Mouse (Mus musculus) forebrain, postnatal 0 days (tissue): ENCODE measurements around the gene Grwd1. TPM values are rescaled to one million over a fixed set of nuclear protein-coding genes. Genes with fewer than 3 reads are reported as not detected.
A peak's percentile ranks its signal among the peaks of the same experiment; 100 is the strongest.

Source experiments
- ATAC-seq: fragments of 200-750 bp; cut with Nextera tagmentation; 2 replicates; pipeline ENCODE4 v1.8.0; 2017; ENCODE audit warnings: mild to moderate bottlenecking, moderate library complexity
- DNase-seq: peaks from one replicate; pipeline ENCODE4 v3.0.0-alpha.2; 2015
- H3K27ac ChIP-seq: fragments of 300-500 bp; sonication (generic); 2 replicates; pipeline ENCODE4 v1.5.1; 2014; ENCODE audit warnings: low read depth, mild to moderate bottlenecking, antibody characterized with exemption, low read length, moderate library complexity, mixed read lengths
- H3K27me3 ChIP-seq: fragments of 300-500 bp; sonication (generic); 2 replicates; pipeline ENCODE4 v1.6.1; 2014; ENCODE audit warnings: mild to moderate bottlenecking, low read length, mixed read lengths; ENCODE audit not compliant: insufficient read depth
- H3K36me3 ChIP-seq: fragments of 300-500 bp; sonication (generic); 2 replicates; pipeline ENCODE4 v1.6.1; 2014; ENCODE audit warnings: mild to moderate bottlenecking, moderate library complexity; ENCODE audit not compliant: insufficient read depth
- H3K4me1 ChIP-seq: fragments of 300-500 bp; sonication (generic); 2 replicates; pipeline ENCODE4 v1.6.1; 2014; ENCODE audit warnings: antibody characterized with exemption; ENCODE audit not compliant: insufficient read depth
- H3K4me2 ChIP-seq: fragments of 300-500 bp; sonication (generic); 2 replicates; pipeline ENCODE4 v1.6.1; 2014; ENCODE audit warnings: low read depth, mild to moderate bottlenecking, moderate library complexity
- H3K4me3 ChIP-seq: fragments of 300-500 bp; sonication (generic); 2 replicates; pipeline ENCODE4 v1.5.1; 2014; ENCODE audit warnings: low read depth, low read length, mixed read lengths
- H3K9ac ChIP-seq: fragments of 300-500 bp; sonication (generic); 2 replicates; pipeline ENCODE4 v1.6.1; 2014; ENCODE audit warnings: mild to moderate bottlenecking
- H3K9me3 ChIP-seq: fragments of 300-500 bp; sonication (generic); 2 replicates; pipeline ENCODE4 v1.6.1; 2016; ENCODE audit warnings: low read length
- CTCF ChIP-seq: sonication (generic); IDR thresholded peaks from 2 replicates; pipeline ENCODE4 v1.5.1; 2016; ENCODE audit warnings: antibody characterized with exemption, control low read depth, low read depth
- WGBS: fragments of 180-500 bp; shearing (Covaris S2); extraction: QIAGEN DNeasy Blood & Tissue Kit; methylation state at CpG from one replicate; pipeline ENCODE4 v1.1.7; 2014; 5-methylcytosine and 5-hydroxymethylcytosine counted together
- polyA plus RNA-seq: library from polyadenylated mRNA; unstranded; fragments of >200 nt; fragmentation: Nextera tagmentation; extraction: Ambion mirVana; gene quantifications from 2 replicates; pipeline ENCODE4 v1.2.1, GENCODE M21; 2015
- total RNA-seq: library from RNA; depleted of rRNA; stranded (reverse); fragments of >200 nt; gene quantifications from 2 replicates; pipeline ENCODE4 v1.2.3, GENCODE M21; 2014

Gene Grwd1
- total and polyA plus RNA-seq, 2 experiments from 2014 or later, result 41.8 to 60.7 TPM

DNA sequence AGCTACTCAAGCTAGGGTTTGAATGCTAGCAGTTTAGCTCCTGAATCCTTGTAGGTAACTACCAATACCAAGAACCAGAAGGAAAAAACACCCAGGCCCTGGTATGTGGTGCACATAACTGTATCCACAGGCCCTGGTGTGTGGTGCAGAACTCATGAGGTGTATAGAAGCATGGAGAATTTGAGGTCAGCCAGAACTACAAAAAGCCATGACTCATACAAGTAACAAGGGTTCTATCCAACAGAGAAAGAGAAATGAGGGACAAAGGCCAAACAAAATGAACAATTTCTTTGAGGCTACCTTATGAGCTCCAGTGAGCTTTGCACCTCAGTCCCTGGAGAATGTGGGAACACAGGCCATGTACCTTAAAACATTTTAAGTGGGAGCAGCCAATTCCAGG is 9.8 kb downstream of the Grwd1 start:
- Histone ChIP-seq H3K4me1 (no peaks in the 10 kb centered on the region), H3K4me2 (no peak overlapping the region), H3K9ac (no peak overlapping the region), H3K27ac (no peak overlapping the region), H3K4me3 (no peak overlapping the region), H3K9me3 (no peaks in the 10 kb centered on the region), H3K36me3 (peaks cover 22% of the 10 kb centered on the region), H3K27me3 (no peaks in the 10 kb centered on the region)
- no peak for DNase-seq
- no peak for TF ChIP-seq CTCF
- ATAC-seq, result no peak

DNA sequence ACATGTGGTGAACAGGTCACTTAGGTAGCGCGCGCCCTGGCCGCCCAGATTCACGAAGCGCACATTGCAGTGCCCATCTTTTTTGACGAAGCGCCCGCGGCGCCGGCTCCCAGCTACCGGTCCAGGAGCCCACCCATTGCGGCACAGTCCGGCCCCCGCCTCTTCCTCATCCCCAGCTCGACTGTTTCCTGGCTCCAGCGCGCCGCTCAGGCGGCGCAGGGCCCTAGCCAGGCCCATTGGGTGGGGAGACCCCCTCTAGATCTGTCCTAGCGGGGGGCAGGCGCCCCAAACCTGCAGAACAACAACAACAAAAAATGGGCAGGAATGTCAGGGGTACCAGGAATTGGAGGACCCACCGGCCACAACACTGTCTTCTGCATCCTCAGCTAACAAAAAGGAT is 10.9 kb downstream of the Grwd1 start:
- Histone ChIP-seq H3K27me3 (no peaks in the 10 kb centered on the region), H3K4me1 (peaks cover 8% of the 10 kb centered on the region), H3K4me3 (no peak overlapping the region), H3K4me2 (peak overlapping the region; percentile 13; the same call in 1 of the 2 replicates), H3K27ac (no peak overlapping the region), H3K36me3 (peaks cover 11% of the 10 kb centered on the region), H3K9me3 (no peaks in the 10 kb centered on the region), H3K9ac (no peak overlapping the region)
- no peak for TF ChIP-seq CTCF
- ATAC-seq (no peak), DNase-seq (no peak)
- WGBS, result 21% methylated on average over 25 of the region's 25 CpGs

DNA sequence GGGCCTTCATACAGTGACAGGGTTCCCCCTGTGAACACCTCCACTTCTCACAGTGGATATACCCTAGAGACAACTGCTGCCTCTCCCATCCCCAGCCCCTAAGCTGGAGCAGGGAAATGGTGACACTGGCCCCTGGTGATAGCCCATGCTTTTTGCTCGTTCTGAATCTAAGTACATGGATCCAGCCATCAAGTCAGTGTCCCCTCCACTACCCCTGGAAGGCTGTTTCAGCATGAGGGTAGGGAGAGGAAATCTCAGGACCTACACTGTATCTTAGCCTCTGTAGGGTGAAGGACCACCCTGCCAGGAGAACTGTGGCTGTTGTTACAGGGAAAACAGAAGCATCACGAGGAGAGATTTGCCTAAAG is 14.8 kb downstream of the Grwd1 start:
- Histone ChIP-seq H3K4me1 (peaks cover 14% of the 10 kb centered on the region), H3K4me2 (no peak overlapping the region), H3K27me3 (no peaks in the 10 kb centered on the region), H3K36me3 (peaks cover 20% of the 10 kb centered on the region), H3K4me3 (no peak overlapping the region), H3K27ac (0 out of 2 replicates have a peak overlapping the region, but pooled peaks have one; percentile 54), H3K9me3 (no peaks in the 10 kb centered on the region), H3K9ac (no peak overlapping the region)
- ATAC-seq, result no peak
- no peak for TF ChIP-seq CTCF
- 21% methylated on average over 2 of the region's 2 CpGs for WGBS
- no peak for DNase-seq

DNA sequence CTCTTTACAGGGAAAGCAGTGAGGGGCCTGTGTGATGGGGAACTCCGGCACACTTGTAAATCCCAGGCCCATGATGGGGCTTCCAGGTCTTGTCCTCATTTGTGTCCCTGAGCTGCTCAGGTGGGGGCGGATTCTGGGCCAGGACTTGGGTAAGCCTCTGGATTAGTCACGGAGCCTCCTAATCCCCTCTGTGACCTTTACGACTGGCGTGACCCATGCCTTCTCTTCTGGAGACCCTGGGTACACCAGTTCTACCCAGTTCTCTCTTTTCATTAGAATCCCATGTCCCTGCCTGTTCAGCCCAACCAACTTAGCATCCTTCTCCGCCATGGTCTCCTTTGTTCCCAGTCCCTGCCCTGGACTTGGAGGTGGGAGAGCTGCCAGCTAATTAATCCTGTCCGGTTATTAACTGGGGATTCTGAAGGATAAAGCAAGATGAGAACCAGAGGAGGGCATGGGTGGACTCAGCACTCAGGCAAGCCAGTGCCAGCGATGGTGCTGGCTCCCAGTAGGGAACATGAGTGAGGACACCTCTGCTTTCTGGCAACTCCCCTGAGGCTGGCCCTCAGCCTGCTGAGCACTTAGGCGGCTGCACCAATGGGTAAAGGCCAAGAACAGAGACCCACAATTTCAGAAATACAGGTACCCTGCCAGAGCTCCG is 15.3 kb downstream of the Grwd1 start:
- peak overlapping the region; percentile 59 for H3K4me2 ChIP-seq
- WGBS, result 17% methylated on average over 10 of the region's 10 CpGs
- H3K27me3 ChIP-seq, result no peaks in the 10 kb centered on the region
- H3K9ac ChIP-seq, result peak overlapping the region; percentile 37; the same call in 1 of the 2 replicates
- no peak overlapping the region for H3K4me3 ChIP-seq
- H3K36me3 ChIP-seq, result peaks cover 25% of the 10 kb centered on the region
- H3K9me3 ChIP-seq, result no peaks in the 10 kb centered on the region
- peak overlapping the region; percentile 64; the same call in 1 of the 2 replicates for H3K27ac ChIP-seq
- peaks cover 14% of the 10 kb centered on the region for H3K4me1 ChIP-seq
- no peak for ATAC-seq
- TF ChIP-seq CTCF, result no peak
- DNase-seq, result no peak

DNA sequence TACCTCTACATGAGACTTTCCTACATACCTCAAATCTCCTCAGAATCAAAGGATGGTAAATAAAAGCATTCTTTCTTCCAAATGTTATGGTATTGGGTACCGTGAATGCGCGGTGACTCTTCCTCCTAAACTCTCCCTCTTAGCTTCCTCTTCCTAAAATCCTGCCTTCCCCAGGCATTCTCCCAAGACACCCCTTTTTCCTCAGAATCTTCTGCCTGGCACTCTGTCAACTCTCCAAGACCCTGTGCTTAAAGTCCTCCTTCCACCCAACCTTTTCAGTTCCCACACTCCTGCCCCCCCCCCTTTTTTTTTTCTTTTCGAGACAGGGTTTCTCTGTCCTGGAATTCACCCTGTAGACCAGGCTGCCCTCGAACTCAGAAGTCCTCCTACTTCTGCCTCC is 15.9 kb downstream of the Grwd1 start:
- H3K4me2 ChIP-seq, result peak overlapping the region; percentile 59
- no peaks in the 10 kb centered on the region for H3K9me3 ChIP-seq
- peaks cover 14% of the 10 kb centered on the region for H3K4me1 ChIP-seq
- peak overlapping the region; percentile 67 for H3K27ac ChIP-seq
- H3K9ac ChIP-seq, result peak overlapping the region; percentile 37
- H3K36me3 ChIP-seq, result peaks cover 31% of the 10 kb centered on the region
- H3K4me3 ChIP-seq, result peak overlapping the region; percentile 39
- no peak for TF ChIP-seq CTCF
- no peak for ATAC-seq
- no peaks in the 10 kb centered on the region for H3K27me3 ChIP-seq
- 1% methylated on average over 5 of the region's 5 CpGs for WGBS
- DNase-seq, result no peak

DNA sequence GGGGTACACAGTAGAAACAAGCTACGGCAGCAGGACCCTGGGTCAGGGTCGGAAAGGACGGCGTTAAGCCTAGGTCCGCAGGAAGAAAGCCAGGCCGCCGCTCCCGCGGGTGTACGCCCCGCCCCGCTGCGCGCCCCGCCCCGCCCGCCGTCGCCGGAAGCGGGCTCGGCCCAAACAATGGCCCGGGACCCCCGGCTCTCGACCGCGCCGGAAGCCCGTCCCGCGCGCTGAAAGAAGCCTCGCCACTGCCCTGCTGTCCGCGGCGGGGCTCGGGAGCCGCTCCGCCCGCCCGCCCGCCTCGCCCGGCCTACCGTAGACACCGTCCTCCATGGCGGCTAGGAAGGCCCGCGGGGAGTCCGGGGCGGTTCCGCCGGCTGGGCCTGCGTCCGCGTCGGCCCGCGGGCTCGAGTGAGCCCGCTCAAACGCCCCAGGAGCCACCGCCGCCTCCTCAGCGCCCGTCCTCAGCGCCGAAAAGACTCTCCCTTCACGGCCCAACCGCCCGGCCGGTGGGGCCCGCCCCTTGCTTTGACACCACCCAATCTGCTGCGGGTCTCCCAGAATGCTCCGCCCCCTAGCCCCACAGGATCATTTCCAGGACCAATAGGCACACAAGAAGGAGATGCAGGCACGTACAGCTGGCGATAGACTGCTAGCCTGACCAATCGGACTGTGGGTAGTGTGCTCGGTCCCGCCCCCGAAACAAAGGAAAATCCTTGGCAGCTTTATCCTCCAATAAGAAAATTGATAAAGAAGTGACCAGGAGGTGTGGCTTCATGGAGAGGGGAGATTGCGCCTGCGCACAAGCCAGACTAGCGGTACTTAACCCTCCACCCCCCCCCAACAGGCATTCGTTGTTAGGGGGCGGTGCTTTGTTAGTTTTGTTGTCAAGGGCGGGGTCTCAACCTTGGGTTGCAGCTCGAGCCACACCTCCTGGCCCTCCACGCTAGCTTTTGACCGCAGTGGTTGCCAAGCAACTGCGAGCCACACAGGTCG is 16.7 kb downstream of the Grwd1 start, which contains the start of gene Cyth2:
Gene Cyth2, minus strand, starts transcription at position 795 of the 993 bp plus-strand sequence.
- Histone ChIP-seq H3K4me1 (peaks cover 14% of the 10 kb centered on the region), H3K4me2 (peak within 1 kb of the TSS; percentile 84), H3K27ac (peak within 1 kb of the TSS; percentile 100), H3K4me3 (peak within 1 kb of the TSS; percentile 100), H3K36me3 (peaks cover 39% of the 10 kb centered on the region), H3K9me3 (no peaks in the 10 kb centered on the region), H3K9ac (peak within 1 kb of the TSS; percentile 100), H3K27me3 (no peaks in the 10 kb centered on the region)
- whole genome bisulfite sequencing, result 3% methylated on average over 78 of the region's 92 CpGs
- DNase-seq (peak; percentile 100), ATAC-seq (peak; percentile 98)
- no peak for TF ChIP-seq CTCF

DNA sequence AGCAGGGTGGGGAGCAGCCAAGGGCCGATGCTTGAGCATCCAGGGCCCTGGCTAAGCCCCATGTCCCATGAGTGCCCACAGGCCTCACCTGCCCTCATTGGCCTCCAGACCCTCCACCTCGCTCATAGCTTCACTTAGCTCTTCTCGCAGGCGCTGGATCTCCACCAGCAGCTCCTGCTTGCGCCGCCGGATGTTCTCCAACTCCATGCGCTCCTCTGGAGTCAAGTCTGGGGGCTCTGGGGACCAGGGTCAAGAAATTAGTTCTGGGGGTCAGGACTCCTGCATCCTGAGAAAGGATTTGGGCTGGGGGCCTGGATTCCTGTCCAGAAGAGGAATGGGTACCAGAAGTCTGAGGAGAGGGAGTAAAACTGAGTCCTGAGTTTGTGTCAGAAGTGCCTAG is 17.8 kb downstream of the Grwd1 start:
- no peak for ATAC-seq
- WGBS, result 87% methylated on average over 8 of the region's 8 CpGs

More for the DNA sequence above, 17.8 kb downstream of the Grwd1 start:
- peaks cover 50% of the 10 kb centered on the region for H3K36me3 ChIP-seq
- H3K4me2 ChIP-seq, result peak overlapping the region; percentile 84
- TF ChIP-seq CTCF, result no peak
- H3K9ac ChIP-seq, result peak overlapping the region; percentile 100
- no peaks in the 10 kb centered on the region for H3K27me3 ChIP-seq
- H3K4me1 ChIP-seq, result peaks cover 14% of the 10 kb centered on the region
- no peaks in the 10 kb centered on the region for H3K9me3 ChIP-seq
- H3K4me3 ChIP-seq, result peak overlapping the region; percentile 100
- no peak for DNase-seq
- H3K27ac ChIP-seq, result no peak overlapping the region; the same call in 1 of the 2 replicates
